Mouse (Mus musculus) telencephalon, adult 2 months (tissue): ENCODE data around the gene Tjp1.

Experiments
- DNase-seq: peaks from one replicate; pipeline ENCODE4 v3.0.0-alpha.2; 2011; ENCODE audit warnings: low read depth, low spot score

Tjp1 gene

GRCm38 (mm10) chr7:65359774-65360173, 167.8 kb downstream of the Tjp1 start:
- no peak for DNase-seq

GRCm38 (mm10) chr7:65357538-65357937, 170.0 kb downstream of the Tjp1 start:
- peak; percentile 87 for DNase-seq

GRCm38 (mm10) chr7:65356204-65356603, 171.4 kb downstream of the Tjp1 start:
- no peak for DNase-seq

- DNase-seq = no peak
Observed at GRCm38 (mm10) chr7:65354908-65355307, 172.7 kb downstream of the Tjp1 start.

- DNase-seq = no peak
Observed at GRCm38 (mm10) chr7:65350348-65351079, 177.1 kb downstream of the Tjp1 start.

GRCm38 (mm10) chr7:65348540-65348939, 179.0 kb downstream of the Tjp1 start:
- DNase-seq = no peak

GRCm38 (mm10) chr7:65345314-65345713, 182.3 kb downstream of the Tjp1 start:
- no peak for DNase-seq

- no peak for DNase-seq
Observed at GRCm38 (mm10) chr7:65337581-65338270, 189.9 kb downstream of the Tjp1 start.

GRCm38 (mm10) chr7:65333081-65333760, 194.4 kb downstream of the Tjp1 start:
- DNase-seq = no peak

- peak; percentile 22 for DNase-seq
Observed at GRCm38 (mm10) chr7:65319047-65319725, 208.4 kb downstream of the Tjp1 start.

- DNase-seq = peak; percentile 18
Observed at GRCm38 (mm10) chr7:65317418-65317817, 210.2 kb downstream of the Tjp1 start.

- peak; percentile 56 for DNase-seq
Observed at GRCm38 (mm10) chr7:65315182-65315581, 212.4 kb downstream of the Tjp1 start.

- no peak for DNase-seq
Observed at GRCm38 (mm10) chr7:65296675-65297589, 230.6 kb downstream of the Tjp1 start.

- DNase-seq = no peak
Observed at GRCm38 (mm10) chr7:65282886-65283285, 244.7 kb downstream of the Tjp1 start.

GRCm38 (mm10) chr7:65281960-65282359, 245.6 kb downstream of the Tjp1 start:
- no peak for DNase-seq

GRCm38 (mm10) chr7:65280944-65281912, 246.4 kb downstream of the Tjp1 start:
- DNase-seq = no peak

GRCm38 (mm10) chr7:65279277-65279676, 248.3 kb downstream of the Tjp1 start:
- DNase-seq = peak; percentile 73

GRCm38 (mm10) chr7:65275761-65276160, 251.8 kb downstream of the Tjp1 start:
- no peak for DNase-seq

- no peak for DNase-seq
Observed at GRCm38 (mm10) chr7:65274216-65274615, 253.4 kb downstream of the Tjp1 start.

- no peak for DNase-seq
Observed at GRCm38 (mm10) chr7:65249656-65250055, 277.9 kb downstream of the Tjp1 start.
